Mouse (Mus musculus) kidney, postnatal 0 days (tissue): ENCODE measurements at regions not wholly inside any gene's neighbourhood (a gene's known extent, or its start where the extent isn't known, plus 50 kb on each side); places are given as distances from the start of the nearest gene placed in this dataset.

Experiments
- ATAC-seq: fragments of 200-750 bp; cut with Nextera tagmentation; replicated peaks from 2 replicates; pipeline ENCODE4 v1.8.0; 2017; ENCODE audit warnings: low read depth, moderate number of reproducible peaks, moderate TSS enrichment, moderate library complexity; ENCODE audit not compliant: low FRiP score
- DNase-seq: peaks from one replicate; pipeline ENCODE4 v3.0.0-alpha.2; 2016; ENCODE audit warnings: low spot score
- H3K27ac ChIP-seq: fragments of 300-500 bp; sonication (generic); 2 replicates; pipeline ENCODE4 v1.5.1; 2014; ENCODE audit warnings: mild to moderate bottlenecking
- H3K27me3 ChIP-seq: fragments of 300-500 bp; sonication (generic); 2 replicates; pipeline ENCODE4 v1.6.1; 2014; ENCODE audit warnings: low read length, mixed read lengths; ENCODE audit not compliant: insufficient read depth
- H3K36me3 ChIP-seq: fragments of 300-500 bp; sonication (generic); 2 replicates; pipeline ENCODE4 v1.6.1; 2014; ENCODE audit warnings: low read length, mixed read lengths; ENCODE audit not compliant: insufficient read depth
- H3K4me1 ChIP-seq: fragments of 300-500 bp; sonication (generic); replicated peaks from 2 replicates; pipeline ENCODE4 v1.6.1; 2014; ENCODE audit warnings: antibody characterized with exemption, low read length, mixed read lengths; ENCODE audit not compliant: insufficient read depth
- H3K4me2 ChIP-seq: fragments of 300-500 bp; sonication (generic); 2 replicates; pipeline ENCODE4 v1.6.1; 2014; ENCODE audit warnings: mild to moderate bottlenecking, low read length, moderate library complexity, mixed read lengths
- H3K4me3 ChIP-seq: fragments of 300-500 bp; sonication (generic); replicated peaks from 2 replicates; pipeline ENCODE4 v1.5.1; 2014; ENCODE audit warnings: low read depth, low read length
- H3K9ac ChIP-seq: fragments of 300-500 bp; sonication (generic); 2 replicates; pipeline ENCODE4 v1.6.1; 2014; ENCODE audit warnings: low read depth, low read length
- H3K9me3 ChIP-seq: fragments of 300-500 bp; sonication (generic); replicated peaks from 2 replicates; pipeline ENCODE4 v1.6.1; 2016; ENCODE audit warnings: low read length, inconsistent platforms, mixed read lengths
- CTCF ChIP-seq: IDR thresholded peaks from 2 replicates; pipeline ENCODE4 v1.5.1; 2016; ENCODE audit warnings: antibody characterized with exemption, low read depth, mild to moderate bottlenecking, moderate library complexity
- WGBS: fragments of 180-500 bp; shearing (Covaris S2); extraction: QIAGEN DNeasy Blood & Tissue Kit; methylation state at CpG from one replicate; pipeline ENCODE4 v1.1.7; 2014; 5-methylcytosine and 5-hydroxymethylcytosine counted together

DNA sequence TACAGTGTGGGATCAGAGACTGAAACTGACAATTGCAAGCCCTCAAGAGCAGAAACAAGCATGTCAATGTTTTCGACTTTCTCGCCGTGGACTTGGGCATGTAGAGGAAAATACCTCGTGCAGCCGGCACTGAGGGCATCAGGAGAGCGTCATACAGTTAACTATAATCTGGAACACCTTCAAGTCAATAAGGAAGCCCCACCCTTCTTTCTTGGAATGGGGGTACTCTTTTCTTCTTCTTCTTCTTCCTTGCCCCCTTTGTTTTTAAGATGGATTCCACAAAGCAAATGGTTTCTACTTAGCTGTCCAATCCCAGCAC lies 452.5 kb downstream of the Wdr11 start:
- peaks cover 3% of the 10 kb centered on the region; the same call in 1 of the 2 replicates for H3K4me1 ChIP-seq
- no peak overlapping the region for H3K9ac ChIP-seq
- H3K4me3 ChIP-seq, result no peak overlapping the region
- H3K36me3 ChIP-seq, result no peaks in the 10 kb centered on the region
- no peak for DNase-seq
- TF ChIP-seq CTCF, result no peak
- H3K4me2 ChIP-seq, result no peak overlapping the region
- 81% methylated on average over 6 of the region's 6 CpGs for WGBS
- H3K27me3 ChIP-seq, result no peaks in the 10 kb centered on the region
- no peaks in the 10 kb centered on the region for H3K9me3 ChIP-seq
- H3K27ac ChIP-seq, result no peak overlapping the region
- no peak for ATAC-seq

DNA sequence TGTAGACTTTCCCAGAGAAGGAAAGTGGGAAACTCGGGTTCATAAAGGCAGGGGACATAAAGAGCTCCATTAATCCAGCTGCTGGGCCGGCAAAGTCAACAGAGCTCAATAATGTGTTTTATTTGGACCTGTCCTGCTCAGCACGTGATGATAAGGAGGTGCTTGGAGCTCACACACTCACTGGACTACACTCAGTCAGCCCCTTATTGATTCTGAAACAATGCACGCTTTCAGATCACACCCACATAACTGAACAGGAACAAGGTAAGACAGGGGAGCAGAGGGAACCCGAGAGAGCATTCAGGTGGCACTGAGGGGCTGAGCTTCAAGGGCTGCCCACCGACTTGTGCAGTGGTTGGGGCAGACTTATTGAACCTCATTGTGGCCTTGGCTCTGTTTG lies 452.9 kb downstream of the Wdr11 start:
- no peak overlapping the region for H3K9ac ChIP-seq
- DNase-seq (no peak), ATAC-seq (no peak)
- no peak overlapping the region for H3K4me2 ChIP-seq
- WGBS, result 55% methylated on average over 6 of the region's 6 CpGs
- H3K4me3 ChIP-seq, result no peak overlapping the region
- no peak for TF ChIP-seq CTCF
- H3K27me3 ChIP-seq, result no peaks in the 10 kb centered on the region
- no peak overlapping the region for H3K27ac ChIP-seq
- no peaks in the 10 kb centered on the region for H3K36me3 ChIP-seq
- no peaks in the 10 kb centered on the region for H3K9me3 ChIP-seq
- peaks cover 3% of the 10 kb centered on the region; the same call in 1 of the 2 replicates for H3K4me1 ChIP-seq

GRCm38 (mm10) chr7:130046086-130046485 lies 454.4 kb downstream of the Wdr11 start:
- Histone ChIP-seq H3K4me3 (no peak overlapping the region), H3K27ac (no peak overlapping the region), H3K4me1 (peaks cover 3% of the 10 kb centered on the region; the same call in 1 of the 2 replicates), H3K36me3 (no peaks in the 10 kb centered on the region), H3K4me2 (no peak overlapping the region), H3K9me3 (no peaks in the 10 kb centered on the region), H3K27me3 (no peaks in the 10 kb centered on the region), H3K9ac (no peak overlapping the region)
- WGBS, result 60% methylated on average over 2 of the region's 2 CpGs
- DNase-seq (no peak), ATAC-seq (no peak)
- TF ChIP-seq CTCF, result no peak

- no peak for ATAC-seq
- TF ChIP-seq CTCF, result no peak
- 75% methylated on average over 11 of the region's 11 CpGs for WGBS
- no peak overlapping the region for H3K9ac ChIP-seq
- H3K4me1 ChIP-seq, result peaks cover 3% of the 10 kb centered on the region; the same call in 1 of the 2 replicates
- no peak overlapping the region for H3K4me3 ChIP-seq
- H3K4me2 ChIP-seq, result no peak overlapping the region
- no peak overlapping the region for H3K27ac ChIP-seq
- no peaks in the 10 kb centered on the region for H3K9me3 ChIP-seq
- H3K27me3 ChIP-seq, result no peaks in the 10 kb centered on the region
- DNase-seq, result no peak
- no peaks in the 10 kb centered on the region for H3K36me3 ChIP-seq
Observed at GRCm38 (mm10) chr7:130047293-130048034, 455.8 kb downstream of the Wdr11 start.

DNA sequence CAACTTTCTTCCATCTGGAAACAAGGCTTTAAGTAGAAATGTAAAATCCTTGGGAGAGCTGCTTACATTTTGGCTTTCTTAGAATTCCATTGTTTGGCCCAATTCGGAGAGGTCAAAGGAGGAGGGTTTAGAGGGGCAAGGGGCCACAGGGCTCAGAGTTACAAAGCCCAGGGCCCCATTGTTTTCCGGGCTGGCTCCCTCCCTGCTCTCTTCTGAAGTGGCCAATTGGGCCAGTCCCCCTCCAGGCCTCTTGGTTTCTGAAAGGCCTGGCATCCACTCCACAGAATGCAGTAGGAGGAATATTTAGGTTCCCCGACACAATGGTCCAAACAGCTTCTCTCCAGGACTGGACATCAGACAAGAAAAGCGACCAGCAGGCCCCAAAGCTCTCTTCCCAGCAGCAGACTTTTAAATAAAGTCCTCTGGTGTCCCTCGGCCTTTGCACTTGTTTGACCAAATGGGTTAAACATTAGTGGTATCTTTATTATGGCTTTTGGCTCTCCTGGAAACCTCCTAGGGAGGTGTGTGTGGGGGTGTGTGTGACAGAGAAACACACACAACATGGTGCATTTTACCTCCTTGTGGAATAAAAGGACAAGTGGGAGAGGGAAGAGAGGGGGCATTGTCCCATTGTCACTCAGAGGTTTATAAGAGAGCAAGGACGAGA lies 456.6 kb downstream of the Wdr11 start:
- DNase-seq, result no peak

DNA sequence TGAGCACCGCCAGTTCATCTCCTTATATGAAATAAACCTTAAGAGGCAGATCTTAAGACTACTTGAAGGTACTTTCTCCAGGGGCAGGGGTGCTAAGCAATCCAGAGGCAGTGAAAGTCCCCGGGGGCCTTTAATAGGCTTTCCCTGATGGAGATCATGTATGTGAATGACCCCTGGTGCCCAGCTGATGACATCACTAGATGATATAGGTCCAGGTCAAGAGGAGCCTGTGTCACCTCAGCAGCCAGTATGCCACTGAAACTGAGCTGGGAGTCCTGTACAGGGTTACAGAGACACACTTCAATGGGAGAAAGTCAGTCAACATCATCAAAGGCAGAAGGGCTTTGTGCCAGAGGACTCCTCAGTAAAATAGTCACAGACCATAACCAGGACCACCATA lies 457.8 kb downstream of the Wdr11 start:
- no peak overlapping the region for H3K9ac ChIP-seq
- H3K27me3 ChIP-seq, result no peaks in the 10 kb centered on the region
- ATAC-seq (no peak), DNase-seq (no peak)
- no peaks in the 10 kb centered on the region for H3K36me3 ChIP-seq
- WGBS, result 55% methylated on average over 2 of the region's 2 CpGs
- TF ChIP-seq CTCF, result no peak
- no peak overlapping the region for H3K4me2 ChIP-seq
- no peak overlapping the region for H3K4me3 ChIP-seq
- no peak overlapping the region for H3K27ac ChIP-seq
- H3K4me1 ChIP-seq, result no peaks in the 10 kb centered on the region
- no peaks in the 10 kb centered on the region for H3K9me3 ChIP-seq

More for the DNA sequence above, 456.6 kb downstream of the Wdr11 start:
- peaks cover 3% of the 10 kb centered on the region; the same call in 1 of the 2 replicates for H3K4me1 ChIP-seq
- H3K36me3 ChIP-seq, result no peaks in the 10 kb centered on the region
- no peak for ATAC-seq
- no peaks in the 10 kb centered on the region for H3K27me3 ChIP-seq
- 64% methylated on average over 6 of the region's 6 CpGs for WGBS
- H3K9me3 ChIP-seq, result no peaks in the 10 kb centered on the region
- TF ChIP-seq CTCF, result no peak
- H3K9ac ChIP-seq, result no peak overlapping the region
- H3K4me2 ChIP-seq, result no peak overlapping the region
- no peak overlapping the region for H3K4me3 ChIP-seq
- H3K27ac ChIP-seq, result no peak overlapping the region
